Mouse (Mus musculus) liver, embryonic 14.5 days (tissue): ENCODE measurements around the gene Itpa.

Experiments
- CTCF ChIP-seq: IDR thresholded peaks from 2 replicates; pipeline ENCODE4 v1.5.1; 2016; ENCODE audit warnings: antibody characterized with exemption, low read depth, control low read depth
- EP300 ChIP-seq: IDR thresholded peaks from 2 replicates; pipeline ENCODE4 v1.6.1; 2016; ENCODE audit warnings: antibody characterized with exemption, low read depth

- no peak for TF ChIP-seq CTCF
- no peak for TF ChIP-seq EP300
Observed at GRCm38 (mm10) chr2:130724369-130724768, 57.0 kb downstream of the Itpa start.
